Mouse (Mus musculus) thymus, postnatal 14 days (tissue): ENCODE results near the gene Nrgn.
A peak's percentile ranks its signal among the peaks of the same experiment; 100 is the strongest.

ENCODE experiments used
- DNase-seq: peaks from one replicate; pipeline ENCODE4 v3.0.0; 2021

The Nrgn gene

GRCm38 (mm10) chr9:37552536-37553293 is at the start of gene Nrgn:
Gene Nrgn (minus strand): TSS chr9:37552904.
- DNase-seq = peak; percentile 74

GRCm38 (mm10) chr9:37600538-37601205 is 48.0 kb upstream of the Nrgn start:
- no peak for DNase-seq

GRCm38 (mm10) chr9:37598637-37599036 is 45.9 kb upstream of the Nrgn start:
- DNase-seq = no peak

GRCm38 (mm10) chr9:37595570-37595969 is 42.9 kb upstream of the Nrgn start:
- no peak for DNase-seq

GRCm38 (mm10) chr9:37593690-37594089 is 41.0 kb upstream of the Nrgn start:
- no peak for DNase-seq

- DNase-seq = no peak
Measured at GRCm38 (mm10) chr9:37592633-37593032, 39.9 kb upstream of the Nrgn start.

GRCm38 (mm10) chr9:37592025-37592424 is 39.3 kb upstream of the Nrgn start:
- no peak for DNase-seq

GRCm38 (mm10) chr9:37590381-37590780 is 37.7 kb upstream of the Nrgn start:
- no peak for DNase-seq

GRCm38 (mm10) chr9:37586718-37587117 is 34.0 kb upstream of the Nrgn start:
- DNase-seq = no peak

GRCm38 (mm10) chr9:37583594-37583993 is 30.9 kb upstream of the Nrgn start:
- DNase-seq = no peak

GRCm38 (mm10) chr9:37576436-37576930 is 23.8 kb upstream of the Nrgn start:
- peak; percentile 24 for DNase-seq

GRCm38 (mm10) chr9:37572204-37572876 is 19.6 kb upstream of the Nrgn start:
- DNase-seq = no peak

GRCm38 (mm10) chr9:37569231-37569835 is 16.6 kb upstream of the Nrgn start:
- DNase-seq = no peak

GRCm38 (mm10) chr9:37568605-37569214 is 16.0 kb upstream of the Nrgn start:
- no peak for DNase-seq

GRCm38 (mm10) chr9:37567892-37568604 is 15.3 kb upstream of the Nrgn start:
- DNase-seq = no peak

GRCm38 (mm10) chr9:37567454-37567853 is 14.8 kb upstream of the Nrgn start:
- DNase-seq = no peak

- DNase-seq = no peak
Measured at GRCm38 (mm10) chr9:37567019-37567418, 14.3 kb upstream of the Nrgn start.

- DNase-seq = no peak
Measured at GRCm38 (mm10) chr9:37563805-37564204, 11.1 kb upstream of the Nrgn start.

- DNase-seq = no peak
Measured at GRCm38 (mm10) chr9:37560617-37561016, 7.9 kb upstream of the Nrgn start.

GRCm38 (mm10) chr9:37556366-37556765 is 3.7 kb upstream of the Nrgn start:
- no peak for DNase-seq

- DNase-seq = no peak
Measured at GRCm38 (mm10) chr9:37554838-37555748, 2.4 kb upstream of the Nrgn start, which contains the start of gene Siae. Gene Siae (plus strand): TSS chr9:37555698.
